Mouse (Mus musculus): ENCODE measurements at regions not wholly inside any gene's neighbourhood (a gene's known extent, or its start where the extent isn't known, plus 50 kb on each side); places are given as distances from the start of the nearest gene placed in this dataset.
"Not testable (repeated sequence)": the region's sequence is repeated elsewhere in the genome, so short reads cannot be mapped to it uniquely, and the experiment has no call there.

DNA sequence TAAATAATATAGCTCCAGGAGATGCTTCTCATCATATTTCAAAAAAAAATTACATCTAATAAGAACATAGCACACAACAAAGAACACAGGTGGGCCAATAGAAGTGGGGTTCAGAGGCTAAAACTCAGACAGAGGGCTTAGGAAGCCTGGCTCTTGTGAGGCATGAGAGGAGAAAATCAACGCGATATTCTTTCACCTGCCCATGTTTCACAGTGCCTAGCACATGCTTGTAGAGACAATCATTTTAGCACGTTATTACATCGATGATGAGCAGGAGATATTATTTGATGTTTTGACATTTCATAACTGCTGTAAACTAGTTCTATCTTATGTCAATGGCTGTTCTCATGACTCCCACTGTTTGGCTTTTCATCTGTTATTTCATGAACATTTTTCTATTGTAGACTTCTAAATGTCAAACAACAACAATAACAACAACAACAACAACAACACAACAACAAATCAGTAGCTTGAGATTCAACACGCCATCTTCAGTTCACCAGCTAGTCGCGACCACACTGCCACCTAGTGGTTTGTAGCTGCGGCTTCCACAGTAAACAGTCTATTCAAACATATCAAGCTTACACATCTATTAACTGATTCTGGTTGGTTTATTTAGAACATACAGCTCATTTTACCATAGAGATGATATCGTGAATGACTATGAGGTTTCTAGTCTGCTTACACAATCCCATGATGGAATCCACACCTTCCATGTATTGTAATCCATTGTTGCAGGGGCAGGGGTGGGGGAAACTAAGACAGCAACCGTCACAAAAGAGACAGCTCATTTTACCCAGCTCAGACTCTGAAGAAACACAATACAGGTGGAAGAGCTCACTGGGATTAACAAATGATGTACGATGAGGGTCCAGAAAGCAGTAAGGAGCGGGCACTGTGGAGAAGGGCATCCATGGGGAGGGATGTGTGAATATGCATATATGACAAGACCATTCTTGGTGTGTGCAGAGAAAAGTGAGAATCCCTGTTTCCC is 60.5 kb upstream of the Tmem200a start:
- peak; percentile 74 to 75 for DNase-seq

DNA sequence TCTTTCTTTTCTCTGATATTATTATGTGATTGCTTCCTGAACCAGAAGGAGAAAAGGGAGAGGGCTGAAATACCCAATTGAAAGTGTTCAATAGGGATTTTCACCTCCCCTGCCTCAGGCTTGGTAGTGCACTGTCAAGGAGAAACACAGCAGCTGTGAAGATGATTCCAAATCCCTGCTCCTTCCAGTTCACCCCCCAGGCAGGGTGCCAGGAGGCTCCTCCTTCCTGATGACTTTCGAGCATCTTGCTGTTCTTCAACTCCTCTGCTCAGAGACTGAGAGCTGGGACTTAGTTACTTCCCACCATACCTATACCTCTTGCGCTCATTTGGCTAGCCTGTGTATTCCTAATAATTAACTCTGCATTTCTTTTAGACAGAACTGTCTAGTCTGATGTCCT is 73.7 kb upstream of the Tmem200a start:
- DNase-seq = peak in 1 of 2 experiments; percentile 3

DNA sequence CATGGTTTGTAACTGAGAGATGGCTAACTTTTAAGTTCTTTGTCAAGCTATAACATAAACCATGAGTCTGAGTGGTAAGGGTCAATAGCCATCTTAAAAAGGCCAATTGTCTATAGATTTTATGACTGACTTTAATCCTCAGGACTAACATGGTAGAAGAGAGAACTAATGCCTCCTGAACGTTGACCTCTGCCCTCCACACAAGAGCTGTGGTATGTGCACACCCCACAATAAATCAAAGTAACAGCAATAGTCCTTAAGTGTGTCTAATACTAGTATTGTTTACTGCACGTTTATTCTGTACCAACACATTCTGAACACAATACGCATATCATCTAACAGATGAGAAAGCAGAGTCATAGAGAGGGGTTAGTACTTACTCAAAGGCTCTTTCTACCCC is 70.7 kb upstream of the Samd3 start:
- no peak for DNase-seq

DNA sequence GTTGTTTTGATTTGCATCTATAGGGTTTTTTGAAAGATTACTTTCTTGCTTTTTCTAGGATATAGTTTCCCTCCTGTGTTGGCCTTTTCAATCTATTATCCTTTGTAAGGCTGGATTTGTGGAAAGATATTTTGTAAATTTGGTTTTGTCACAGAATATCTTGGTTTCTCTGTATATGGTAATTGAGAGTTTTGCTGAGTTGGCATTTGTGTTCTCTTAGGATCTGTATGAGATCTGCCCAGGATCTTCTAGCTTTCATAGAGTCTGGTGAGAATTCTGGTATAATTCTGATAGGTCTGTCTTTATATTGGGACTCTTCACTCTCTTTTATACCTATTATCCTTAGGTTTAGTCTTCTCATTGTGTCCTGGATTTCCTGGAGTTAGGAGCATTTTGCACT is 68.4 kb upstream of the Samd3 start:
- DNase-seq = not testable (repeated sequence)

DNA sequence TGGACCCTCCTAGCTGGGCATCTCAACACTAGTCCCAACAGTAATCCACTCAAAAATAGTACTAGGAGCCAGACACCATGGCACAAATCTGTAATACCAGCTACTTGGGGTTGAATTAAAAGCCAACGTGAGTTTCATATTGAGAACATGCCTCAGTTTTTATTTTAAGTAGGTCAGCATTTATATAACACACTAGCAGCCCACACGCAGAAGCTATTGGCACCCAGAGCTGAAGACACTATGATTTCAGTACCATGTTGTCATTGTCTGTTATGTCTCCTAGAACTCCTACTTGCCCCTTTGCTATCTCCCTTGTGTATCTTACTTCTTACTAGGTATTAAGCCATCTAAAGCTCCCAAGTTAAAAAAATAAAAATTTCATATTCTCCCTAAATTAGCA is 65.0 kb upstream of the Samd3 start:
- no peak for DNase-seq

DNA sequence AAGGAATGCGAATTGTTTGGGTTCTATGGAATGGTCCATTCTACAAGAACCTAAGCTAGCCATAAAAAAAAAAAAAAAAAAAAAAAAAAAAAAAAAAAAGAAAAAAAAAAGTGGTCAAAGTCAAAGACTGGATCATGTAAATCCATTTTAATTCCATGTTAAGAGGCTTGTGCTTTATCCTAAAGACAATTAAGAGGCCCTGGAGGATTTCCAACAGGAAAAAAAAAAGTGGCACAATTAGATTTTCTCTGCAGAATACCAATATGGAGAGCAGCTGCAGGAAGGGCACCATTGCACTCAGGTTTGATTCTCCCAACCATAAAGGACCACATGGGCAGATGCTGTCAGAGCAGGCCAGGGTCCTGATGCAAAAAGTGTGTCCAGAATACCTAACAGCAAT is 51.9 kb upstream of the Samd3 start:
- no peak for DNase-seq

DNA sequence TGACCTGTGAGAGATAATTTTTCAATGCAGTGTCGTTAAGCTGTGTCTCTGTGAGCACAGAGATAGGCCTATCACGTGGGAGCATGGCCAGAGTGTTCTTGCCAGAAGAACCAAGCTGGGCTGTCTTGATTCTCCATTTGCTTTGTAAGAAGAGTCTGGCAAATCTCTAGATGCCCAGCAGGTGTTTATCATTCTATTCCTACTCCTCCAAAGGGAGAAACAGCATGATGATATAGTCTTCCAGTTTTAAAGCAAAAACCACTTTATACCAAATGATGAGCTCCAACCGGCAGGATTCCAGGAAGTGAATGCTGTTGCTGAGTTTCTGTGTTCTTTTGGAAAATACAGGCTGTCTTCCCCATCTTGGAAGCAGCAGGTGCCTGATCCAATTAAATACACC is 51.2 kb upstream of the Samd3 start:
- DNase-seq = no peak

Measured in kidney, postnatal 4 days (tissue).